Mouse (Mus musculus) forebrain, embryonic 11.5 days (tissue): Measurements from ENCODE around the gene 2410015M20Rik. TPM values are rescaled to one million over a fixed set of nuclear protein-coding genes. Genes with fewer than 3 reads are reported as not detected.

ENCODE experiments used
- ATAC-seq: fragments of 200-750 bp; cut with Nextera tagmentation; replicated peaks from 2 replicates; pipeline ENCODE4 v1.8.0; 2017; ENCODE audit warnings: moderate TSS enrichment; ENCODE audit not compliant: low FRiP score
- DNase-seq: peaks from one replicate; pipeline ENCODE4 v3.0.0-alpha.2; 2017; ENCODE audit warnings: low spot score
- H3K27ac ChIP-seq: fragments of 300-500 bp; sonication (generic); 2 replicates; pipeline ENCODE4 v1.5.1; 2014; ENCODE audit warnings: low read depth, low read length
- H3K27me3 ChIP-seq: fragments of 300-500 bp; sonication (generic); 2 replicates; pipeline ENCODE4 v1.6.1; 2014; ENCODE audit warnings: mild to moderate bottlenecking, low read length, mixed read lengths; ENCODE audit not compliant: control insufficient read depth, insufficient read depth
- H3K36me3 ChIP-seq: fragments of 300-500 bp; sonication (generic); 2 replicates; pipeline ENCODE4 v1.6.1; 2014; ENCODE audit warnings: mild to moderate bottlenecking, low read length, moderate library complexity, mixed read lengths; ENCODE audit not compliant: control insufficient read depth, insufficient read depth
- H3K4me1 ChIP-seq: fragments of 300-500 bp; sonication (generic); replicated peaks from 2 replicates; pipeline ENCODE4 v1.6.1; 2014; ENCODE audit warnings: low read length, mixed read lengths; ENCODE audit not compliant: control insufficient read depth, insufficient read depth
- H3K4me2 ChIP-seq: fragments of 300-500 bp; sonication (generic); 2 replicates; pipeline ENCODE4 v1.6.1; 2014; ENCODE audit warnings: low read depth, mild to moderate bottlenecking, low read length, moderate library complexity, mixed read lengths; ENCODE audit not compliant: severe bottlenecking
- H3K4me3 ChIP-seq: fragments of 300-500 bp; sonication (generic); 2 replicates; pipeline ENCODE4 v1.5.1; 2014; ENCODE audit warnings: low read depth, low read length
- H3K9ac ChIP-seq: fragments of 300-500 bp; sonication (generic); 2 replicates; pipeline ENCODE4 v1.6.1; 2014; ENCODE audit warnings: low read length
- H3K9me3 ChIP-seq: fragments of 300-500 bp; sonication (generic); 2 replicates; pipeline ENCODE4 v1.6.1; 2016; ENCODE audit warnings: low read length, mixed read lengths; ENCODE audit not compliant: control insufficient read depth
- WGBS: fragments of 180-500 bp; shearing (Covaris S2); extraction: QIAGEN DNeasy Blood & Tissue Kit; methylation state at CpG from one replicate; pipeline ENCODE4 v1.1.7; 2014; 5-methylcytosine and 5-hydroxymethylcytosine counted together
- polyA plus RNA-seq: library from polyadenylated mRNA; unstranded; fragments of >200 nt; fragmentation: Nextera tagmentation; extraction: Ambion mirVana; gene quantifications from 2 replicates; pipeline ENCODE4 v1.2.1, GENCODE M21; 2014

2410015M20Rik gene
- polyA plus RNA-seq, 1 experiment from 2014 or later: 171 TPM

- no peak overlapping the region for H3K4me2 ChIP-seq
- H3K36me3 ChIP-seq: peaks cover 26% of the 10 kb centered on the region
- 80% methylated on average over 3 of the region's 3 CpGs for WGBS
- no peak overlapping the region for H3K27ac ChIP-seq
- no peak overlapping the region for H3K9ac ChIP-seq
- no peaks in the 10 kb centered on the region for H3K27me3 ChIP-seq
- H3K4me3 ChIP-seq: no peak overlapping the region
- peaks cover 10% of the 10 kb centered on the region; the same call in 1 of the 2 replicates for H3K4me1 ChIP-seq
- ATAC-seq: no peak
- DNase-seq: no peak
- H3K9me3 ChIP-seq: no peaks in the 10 kb centered on the region
Measured at GRCm38 (mm10) chr17:56607521-56608062, 2.0 kb downstream of the 2410015M20Rik start.

GRCm38 (mm10) chr17:56605431-56605830 lies 4.1 kb downstream of the 2410015M20Rik start:
- WGBS: 94% methylated on average over 9 of the region's 9 CpGs
- Histone ChIP-seq H3K36me3 (peaks cover 38% of the 10 kb centered on the region), H3K27ac (no peak overlapping the region), H3K9ac (no peak overlapping the region), H3K4me1 (peaks cover 10% of the 10 kb centered on the region; the same call in 1 of the 2 replicates), H3K9me3 (no peaks in the 10 kb centered on the region), H3K4me3 (no peak overlapping the region), H3K27me3 (no peaks in the 10 kb centered on the region), H3K4me2 (no peak overlapping the region)
- no peak for DNase-seq
- no peak for ATAC-seq

GRCm38 (mm10) chr17:56604422-56604821 lies 5.1 kb downstream of the 2410015M20Rik start:
- no peak for DNase-seq
- ATAC-seq: no peak

GRCm38 (mm10) chr17:56604070-56604380 lies 5.5 kb downstream of the 2410015M20Rik start:
- no peak overlapping the region for H3K27ac ChIP-seq
- no peak overlapping the region for H3K9ac ChIP-seq
- peaks cover 5% of the 10 kb centered on the region; the same call in 1 of the 2 replicates for H3K4me1 ChIP-seq
- no peak overlapping the region for H3K4me2 ChIP-seq
- no peaks in the 10 kb centered on the region for H3K9me3 ChIP-seq
- no peaks in the 10 kb centered on the region for H3K27me3 ChIP-seq
- no peak for DNase-seq
- ATAC-seq: no peak
- no peak overlapping the region for H3K4me3 ChIP-seq
- 92% methylated on average over 9 of the region's 9 CpGs for WGBS
- H3K36me3 ChIP-seq: peaks cover 48% of the 10 kb centered on the region

More at GRCm38 (mm10) chr17:56604422-56604821, 5.1 kb downstream of the 2410015M20Rik start:
- peaks cover 46% of the 10 kb centered on the region for H3K36me3 ChIP-seq
- H3K27me3 ChIP-seq: no peaks in the 10 kb centered on the region
- H3K27ac ChIP-seq: no peak overlapping the region
- 88% methylated on average over 3 of the region's 3 CpGs for WGBS
- no peak overlapping the region for H3K4me2 ChIP-seq
- no peak overlapping the region for H3K4me3 ChIP-seq
- H3K9me3 ChIP-seq: no peaks in the 10 kb centered on the region
- H3K9ac ChIP-seq: no peak overlapping the region
- peaks cover 5% of the 10 kb centered on the region; the same call in 1 of the 2 replicates for H3K4me1 ChIP-seq

- H3K4me3 ChIP-seq: no peak overlapping the region
- 96% methylated on average over 28 of the region's 28 CpGs for WGBS
- ATAC-seq: no peak
Measured at GRCm38 (mm10) chr17:56603186-56604069, 6.1 kb downstream of the 2410015M20Rik start.

GRCm38 (mm10) chr17:56593527-56594271 lies 15.9 kb downstream of the 2410015M20Rik start:
- Histone ChIP-seq H3K4me1 (0 out of 2 replicates have a peak, but pooled peaks cover 2% of the 10 kb centered on the region), H3K9ac (no peak overlapping the region), H3K4me3 (no peak overlapping the region), H3K4me2 (no peak overlapping the region), H3K27me3 (no peaks in the 10 kb centered on the region), H3K27ac (no peak overlapping the region), H3K36me3 (peaks cover 22% of the 10 kb centered on the region), H3K9me3 (no peaks in the 10 kb centered on the region)
- WGBS: 94% methylated on average over 8 of the region's 8 CpGs
- no peak for ATAC-seq
- no peak for DNase-seq

More at GRCm38 (mm10) chr17:56603186-56604069, 6.1 kb downstream of the 2410015M20Rik start:
- H3K27ac ChIP-seq: no peak overlapping the region
- H3K9me3 ChIP-seq: no peaks in the 10 kb centered on the region
- H3K4me2 ChIP-seq: no peak overlapping the region
- H3K9ac ChIP-seq: no peak overlapping the region
- peaks cover 2% of the 10 kb centered on the region; the same call in 1 of the 2 replicates for H3K4me1 ChIP-seq
- no peak for DNase-seq
- no peaks in the 10 kb centered on the region for H3K27me3 ChIP-seq
- H3K36me3 ChIP-seq: peaks cover 48% of the 10 kb centered on the region

- Histone ChIP-seq H3K4me1 (0 out of 2 replicates have a peak, but pooled peaks cover 5% of the 10 kb centered on the region), H3K9me3 (no peaks in the 10 kb centered on the region), H3K4me2 (no peak overlapping the region), H3K9ac (no peak overlapping the region), H3K4me3 (no peak overlapping the region), H3K27me3 (no peaks in the 10 kb centered on the region), H3K36me3 (peaks cover 23% of the 10 kb centered on the region), H3K27ac (no peak overlapping the region)
- ATAC-seq (no peak), DNase-seq (no peak)
Measured at GRCm38 (mm10) chr17:56592553-56592952, 17.0 kb downstream of the 2410015M20Rik start.

GRCm38 (mm10) chr17:56588921-56589320 lies 20.6 kb downstream of the 2410015M20Rik start:
- no peaks in the 10 kb centered on the region for H3K9me3 ChIP-seq
- no peaks in the 10 kb centered on the region for H3K27me3 ChIP-seq
- DNase-seq (no peak), ATAC-seq (no peak)
- WGBS: 97% methylated on average over 4 of the region's 4 CpGs
- H3K4me3 ChIP-seq: no peak overlapping the region
- H3K4me1 ChIP-seq: peaks cover 16% of the 10 kb centered on the region
- H3K4me2 ChIP-seq: no peak overlapping the region
- no peak overlapping the region for H3K27ac ChIP-seq
- H3K36me3 ChIP-seq: peaks cover 20% of the 10 kb centered on the region
- no peak overlapping the region for H3K9ac ChIP-seq
